Mouse (Mus musculus) limb, embryonic 10.5 days (tissue): ENCODE results near the gene Snrpb. TPM values are rescaled to one million over a fixed set of nuclear protein-coding genes. Genes with fewer than 3 reads are reported as not detected.

ENCODE experiments used
- DNase-seq: peaks from one replicate; pipeline ENCODE4 v3.0.0-alpha.2; 2017; ENCODE audit warnings: low spot score
- H3K27ac ChIP-seq: fragments of 300-500 bp; sonication (generic); 2 replicates; pipeline ENCODE4 v1.5.1; 2016; ENCODE audit warnings: mild to moderate bottlenecking
- H3K27me3 ChIP-seq: fragments of 300-500 bp; sonication (generic); 2 replicates; pipeline ENCODE4 v1.6.1; 2016; ENCODE audit warnings: low read depth, mild to moderate bottlenecking; ENCODE audit not compliant: poor library complexity, severe bottlenecking
- H3K36me3 ChIP-seq: fragments of 300-500 bp; sonication (generic); 2 replicates; pipeline ENCODE4 v1.6.1; 2016; ENCODE audit warnings: mild to moderate bottlenecking, moderate library complexity
- H3K4me1 ChIP-seq: fragments of 300-500 bp; sonication (generic); 2 replicates; pipeline ENCODE4 v1.6.1; 2016
- H3K4me3 ChIP-seq: fragments of 300-500 bp; sonication (generic); 2 replicates; pipeline ENCODE4 v1.5.1; 2016; ENCODE audit warnings: mild to moderate bottlenecking, moderate library complexity
- H3K9me3 ChIP-seq: fragments of 300-500 bp; sonication (generic); replicated peaks from 2 replicates; pipeline ENCODE4 v1.6.1; 2016; ENCODE audit warnings: mild to moderate bottlenecking
- WGBS: fragments of 180-500 bp; shearing (Covaris S2); methylation state at CpG from one replicate; pipeline ENCODE4 v1.1.7; 2016; 5-methylcytosine and 5-hydroxymethylcytosine counted together
- polyA plus RNA-seq: library from polyadenylated mRNA; unstranded; fragments of >200 nt; fragmentation: Nextera tagmentation; extraction: Ambion mirVana; gene quantifications from 2 replicates; pipeline ENCODE4 v1.2.1, GENCODE M21; 2016

Snrpb gene
- 959 and 1,054 TPM in 2 replicates for polyA plus RNA-seq

- peak within 1 kb of the TSS; percentile 95 for H3K4me3 ChIP-seq
- no peaks in the 10 kb centered on the region for H3K9me3 ChIP-seq
- peaks cover 22% of the 10 kb centered on the region for H3K4me1 ChIP-seq
- H3K36me3 ChIP-seq: peaks cover 35% of the 10 kb centered on the region
- under 1% methylated on average over 81 of the region's 81 CpGs for WGBS
- DNase-seq: peak; percentile 93
- no peaks in the 10 kb centered on the region for H3K27me3 ChIP-seq
- H3K27ac ChIP-seq: peak within 1 kb of the TSS; percentile 99
Measured at GRCm38 (mm10) chr2:130178706-130179506, at the start of gene Snrpb. TSS of gene Snrpb (minus strand) at chr2:130179403.

GRCm38 (mm10) chr2:130211581-130211980, 32.4 kb upstream of the Snrpb start:
- Histone ChIP-seq H3K4me1 (no peaks in the 10 kb centered on the region), H3K4me3 (no peak overlapping the region), H3K27ac (no peak overlapping the region), H3K27me3 (no peaks in the 10 kb centered on the region), H3K9me3 (no peaks in the 10 kb centered on the region), H3K36me3 (no peaks in the 10 kb centered on the region)
- WGBS: 89% methylated on average over 2 of the region's 2 CpGs
- DNase-seq: no peak

GRCm38 (mm10) chr2:130209636-130210035, 30.4 kb upstream of the Snrpb start:
- Histone ChIP-seq H3K9me3 (no peaks in the 10 kb centered on the region), H3K4me3 (no peak overlapping the region), H3K27ac (no peak overlapping the region), H3K36me3 (no peaks in the 10 kb centered on the region), H3K27me3 (no peaks in the 10 kb centered on the region), H3K4me1 (no peaks in the 10 kb centered on the region)
- no peak for DNase-seq
- 93% methylated on average over 3 of the region's 3 CpGs for WGBS

DNA sequence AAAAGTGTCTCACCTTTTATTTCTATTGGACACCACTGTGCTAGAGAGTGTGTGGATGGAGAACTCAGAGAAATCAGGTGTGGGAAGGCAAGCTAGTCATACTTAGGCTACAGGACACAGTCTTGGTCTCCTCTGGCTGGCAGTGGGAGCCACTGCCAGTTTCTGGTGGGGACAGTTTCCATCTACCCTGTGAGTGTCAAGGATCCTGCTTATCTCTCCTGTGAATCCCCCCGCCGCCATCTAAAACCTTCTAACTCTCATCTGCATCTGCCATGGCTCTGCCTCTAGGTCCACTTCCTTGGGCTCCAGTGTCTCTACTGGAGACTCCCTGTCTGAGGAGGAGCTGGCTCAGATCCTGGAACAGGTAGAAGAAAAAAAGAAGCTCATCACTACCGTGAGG, 28.8 kb upstream of the Snrpb start:
- H3K27ac ChIP-seq: no peak overlapping the region
- no peaks in the 10 kb centered on the region for H3K4me1 ChIP-seq
- DNase-seq: no peak
- H3K4me3 ChIP-seq: no peak overlapping the region
- H3K9me3 ChIP-seq: no peaks in the 10 kb centered on the region
- H3K27me3 ChIP-seq: no peaks in the 10 kb centered on the region
- WGBS: 91% methylated on average over 3 of the region's 3 CpGs
- H3K36me3 ChIP-seq: no peaks in the 10 kb centered on the region

- Histone ChIP-seq H3K4me1 (no peaks in the 10 kb centered on the region), H3K9me3 (no peaks in the 10 kb centered on the region), H3K27me3 (no peaks in the 10 kb centered on the region), H3K36me3 (no peaks in the 10 kb centered on the region), H3K4me3 (no peak overlapping the region), H3K27ac (no peak overlapping the region)
- DNase-seq: no peak
- 84% methylated on average over 2 of the region's 2 CpGs for WGBS
Measured at GRCm38 (mm10) chr2:130207376-130207775, 28.2 kb upstream of the Snrpb start.

- Histone ChIP-seq H3K27ac (no peak overlapping the region), H3K4me1 (no peaks in the 10 kb centered on the region), H3K36me3 (no peaks in the 10 kb centered on the region), H3K9me3 (no peaks in the 10 kb centered on the region), H3K27me3 (no peaks in the 10 kb centered on the region), H3K4me3 (no peak overlapping the region)
- 85% methylated on average over 5 of the region's 5 CpGs for WGBS
- DNase-seq: no peak
Measured at GRCm38 (mm10) chr2:130200961-130201360, 21.8 kb upstream of the Snrpb start.

- Histone ChIP-seq H3K36me3 (no peaks in the 10 kb centered on the region), H3K9me3 (no peaks in the 10 kb centered on the region), H3K4me3 (no peak within 1 kb of the TSS), H3K27me3 (no peaks in the 10 kb centered on the region), H3K4me1 (no peaks in the 10 kb centered on the region), H3K27ac (no peak within 1 kb of the TSS)
- DNase-seq: no peak
- 96% methylated on average over 16 of the region's 16 CpGs for WGBS
Measured at GRCm38 (mm10) chr2:130194894-130195293, 15.7 kb upstream of the Snrpb start, which contains the start of gene Tmc2. TSS of gene Tmc2 (plus strand) at chr2:130195194.

GRCm38 (mm10) chr2:130188391-130188790, 9.2 kb upstream of the Snrpb start:
- Histone ChIP-seq H3K27me3 (no peaks in the 10 kb centered on the region), H3K4me1 (no peaks in the 10 kb centered on the region), H3K9me3 (no peaks in the 10 kb centered on the region), H3K27ac (no peak overlapping the region), H3K36me3 (no peaks in the 10 kb centered on the region), H3K4me3 (no peak overlapping the region)
- DNase-seq: no peak
- 86% methylated on average over 12 of the region's 12 CpGs for WGBS

DNA sequence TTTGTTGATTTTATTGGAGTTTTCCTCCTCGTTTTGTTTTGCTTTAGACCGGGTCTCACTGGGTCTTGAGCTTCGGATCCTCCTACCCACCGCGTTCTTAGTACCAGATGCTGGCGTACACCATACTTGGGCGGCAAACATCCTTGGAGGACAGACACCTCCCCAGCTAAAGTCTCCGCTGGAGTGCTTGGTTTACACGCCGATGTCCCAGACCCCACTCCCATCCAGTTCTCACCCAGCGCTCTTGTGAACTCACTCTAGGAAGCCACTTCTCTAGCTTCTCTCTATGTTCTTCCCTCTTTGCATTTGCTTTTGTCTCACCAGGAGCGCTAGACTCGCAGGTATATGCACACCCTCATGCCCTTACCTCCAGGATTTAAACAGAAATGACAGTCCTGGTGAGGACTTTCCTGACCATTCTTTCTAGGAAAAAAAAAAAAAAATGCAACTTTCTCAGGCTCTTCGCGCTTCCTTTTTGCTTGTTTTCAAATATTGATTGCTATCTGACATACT, 360 bp upstream of the Snrpb start:
- DNase-seq: no peak
- Histone ChIP-seq H3K27me3 (no peaks in the 10 kb centered on the region), H3K4me3 (peak overlapping the region; percentile 95), H3K27ac (peak overlapping the region; percentile 99), H3K9me3 (no peaks in the 10 kb centered on the region), H3K4me1 (peaks cover 22% of the 10 kb centered on the region), H3K36me3 (peaks cover 29% of the 10 kb centered on the region)
- 2% methylated on average over 15 of the region's 15 CpGs for WGBS

DNA sequence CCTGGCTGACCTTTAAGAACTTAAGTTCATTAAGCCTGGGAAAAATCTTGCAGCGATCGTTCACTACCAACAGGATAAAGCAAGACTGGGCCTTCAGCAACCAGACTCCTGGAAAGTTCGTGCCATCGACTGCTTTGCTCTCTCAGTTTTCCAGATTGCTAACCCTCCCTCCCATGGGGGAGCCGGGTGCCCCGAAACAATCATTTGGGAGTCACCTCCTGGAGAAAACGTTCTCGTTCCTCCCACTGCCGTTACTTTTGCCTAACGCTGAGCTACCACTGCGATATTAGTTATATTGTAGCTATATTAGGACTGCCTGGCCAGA, 860 bp downstream of the Snrpb start:
- Histone ChIP-seq H3K27ac (peak overlapping the region; percentile 99), H3K27me3 (no peaks in the 10 kb centered on the region), H3K4me1 (peaks cover 22% of the 10 kb centered on the region), H3K36me3 (peaks cover 41% of the 10 kb centered on the region), H3K4me3 (peak overlapping the region; percentile 95), H3K9me3 (no peaks in the 10 kb centered on the region)
- under 1% methylated on average over 11 of the region's 11 CpGs for WGBS
- DNase-seq: no peak

GRCm38 (mm10) chr2:130176820-130177219, 2.4 kb downstream of the Snrpb start:
- H3K36me3 ChIP-seq: peaks cover 56% of the 10 kb centered on the region
- no peak for DNase-seq
- H3K27ac ChIP-seq: no peak overlapping the region
- peaks cover 22% of the 10 kb centered on the region for H3K4me1 ChIP-seq
- WGBS: 79% methylated on average over 8 of the region's 8 CpGs
- H3K27me3 ChIP-seq: no peaks in the 10 kb centered on the region
- H3K9me3 ChIP-seq: no peaks in the 10 kb centered on the region
- H3K4me3 ChIP-seq: peak overlapping the region; percentile 95

GRCm38 (mm10) chr2:130171674-130172073, 7.5 kb downstream of the Snrpb start:
- no peak for DNase-seq
- Histone ChIP-seq H3K36me3 (peaks cover 98% of the 10 kb centered on the region), H3K27me3 (no peaks in the 10 kb centered on the region), H3K9me3 (no peaks in the 10 kb centered on the region), H3K27ac (no peak overlapping the region), H3K4me1 (peaks cover 2% of the 10 kb centered on the region), H3K4me3 (no peak overlapping the region)
- WGBS: 73% methylated on average over 2 of the region's 2 CpGs

GRCm38 (mm10) chr2:130167861-130168260, 11.3 kb downstream of the Snrpb start:
- 53% methylated on average over 3 of the region's 3 CpGs for WGBS
- H3K36me3 ChIP-seq: peaks cover 85% of the 10 kb centered on the region

More at GRCm38 (mm10) chr2:130167861-130168260, 11.3 kb downstream of the Snrpb start:
- Histone ChIP-seq H3K27me3 (no peaks in the 10 kb centered on the region), H3K27ac (no peak overlapping the region), H3K4me1 (no peaks in the 10 kb centered on the region), H3K4me3 (no peak overlapping the region), H3K9me3 (no peaks in the 10 kb centered on the region)
- DNase-seq: peak; percentile 46
